Mouse (Mus musculus): ENCODE measurements at regions not wholly inside any gene's neighbourhood (a gene's known extent, or its start where the extent isn't known, plus 50 kb on each side); places are given as distances from the start of the nearest gene placed in this dataset.
A peak's percentile ranks its signal among the peaks of the same experiment; 100 is the strongest.

DNA sequence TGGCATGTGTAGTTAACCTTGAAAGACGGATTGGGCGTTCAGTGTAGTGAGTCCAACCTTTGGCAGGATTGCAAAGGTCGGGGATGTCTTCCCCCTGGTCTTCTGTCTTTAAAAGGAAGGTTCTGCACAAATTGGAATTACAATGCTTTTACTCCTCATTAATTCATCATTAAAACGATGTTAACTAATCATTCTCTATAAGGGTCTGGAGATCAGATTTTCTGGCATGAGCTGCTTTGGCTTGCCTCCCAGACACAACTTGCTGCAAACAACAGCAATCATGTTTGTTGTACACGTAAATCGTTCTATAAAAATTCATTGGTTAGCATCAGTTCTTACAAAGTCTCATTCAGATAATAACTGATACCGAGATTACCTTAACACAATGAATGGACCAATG, 315.9 kb downstream of the Tfec start:
- DNase-seq (ENCODE audit: low spot score in 2 of 2), result no peak
- intact Hi-C loops (cut with DNase I), result no loop called here

GRCm38 (mm10) chr6:16581801-16582200, 316.4 kb downstream of the Tfec start:
- intact Hi-C loops (cut with DNase I), result no loop called here
- no peak for DNase-seq (ENCODE audit: low spot score in 2 of 2)

- intact Hi-C loops (cut with DNase I), result no loop called here
- DNase-seq (ENCODE audit: low spot score in 2 of 2), result no peak
These were observed 322.4 kb downstream of the Tfec start for GRCm38 (mm10) chr6:16575875-16576274.

DNA sequence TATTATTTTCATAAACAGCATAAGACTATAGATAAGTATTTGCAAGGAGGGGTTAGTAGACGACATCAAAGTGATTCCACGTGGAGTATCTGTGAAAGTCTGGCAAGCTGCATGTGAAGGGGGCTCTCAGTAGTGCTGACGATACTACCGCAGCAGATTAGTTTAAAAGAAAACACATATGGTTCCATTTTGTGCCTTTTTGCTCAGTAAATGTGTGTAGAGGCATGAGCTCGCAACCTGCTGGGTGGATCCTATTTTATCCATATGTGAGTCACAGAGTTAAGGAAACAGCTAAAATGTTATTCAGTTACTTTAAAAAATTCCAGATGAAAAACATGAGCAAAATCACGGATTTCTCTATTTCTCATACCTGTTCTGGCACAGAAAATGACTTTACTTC, 325.4 kb downstream of the Tfec start:
- intact Hi-C loops (cut with DNase I), result no loop called here
- peak in 1 of 2 experiments; percentile 15 for DNase-seq (ENCODE audit: low spot score in 2 of 2)

- intact Hi-C loops (cut with DNase I), result no loop called here
- DNase-seq (ENCODE audit: low spot score in 2 of 2), result no peak
These were observed 346.1 kb downstream of the Tfec start for GRCm38 (mm10) chr6:16551945-16552673.

- DNase-seq (ENCODE audit: low spot score in 2 of 2), result no peak
- intact Hi-C loops (cut with DNase I), result no loop called here
These were observed 347.1 kb downstream of the Tfec start for GRCm38 (mm10) chr6:16551131-16551530.

DNA sequence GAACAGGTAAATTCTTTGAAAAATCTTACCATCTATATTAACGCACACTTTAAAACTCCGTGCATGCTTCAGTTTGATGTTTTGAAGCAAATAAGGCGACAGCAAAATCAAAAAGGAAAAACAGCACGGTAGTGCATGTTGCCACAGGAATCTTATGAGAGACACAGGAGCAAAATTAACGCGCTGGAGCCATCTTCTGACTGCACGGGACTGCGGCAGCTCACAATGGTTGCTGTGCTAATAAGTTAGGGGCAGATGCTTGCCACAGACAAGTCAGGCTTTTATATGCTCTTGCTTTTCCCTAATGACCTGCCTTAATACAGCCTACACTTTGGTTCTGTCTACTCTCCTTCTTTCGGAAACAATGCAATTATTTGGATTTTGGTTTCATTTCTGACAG, 347.8 kb downstream of the Tfec start:
- DNase-seq (ENCODE audit: low spot score in 2 of 2), result peak; percentile 7 to 42
- intact Hi-C loops (cut with DNase I), result no loop called here

- no peak for DNase-seq (ENCODE audit: low spot score in 2 of 2)
- intact Hi-C loops (cut with DNase I), result no loop called here
These were observed 384.2 kb downstream of the Tfec start for GRCm38 (mm10) chr6:16514054-16514453.

DNA sequence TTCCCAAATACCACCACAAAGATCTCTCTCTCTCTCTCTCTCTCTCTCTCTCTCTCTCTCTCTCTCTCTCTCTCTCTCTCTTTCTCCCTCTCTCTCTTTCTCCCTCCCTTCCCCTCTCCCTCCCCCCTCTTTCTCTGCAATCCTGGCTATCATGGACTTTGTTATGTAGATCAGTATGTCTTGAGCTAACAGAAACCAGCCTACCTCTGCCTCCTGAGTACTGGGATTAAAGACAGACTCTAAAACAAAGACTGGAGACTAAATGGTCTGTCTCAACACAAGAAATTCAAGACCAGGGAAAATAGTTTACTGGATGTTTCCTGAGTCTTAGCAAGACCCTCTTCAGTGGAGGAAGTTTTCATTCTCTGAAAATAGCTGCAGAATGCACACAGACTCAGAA, 384.7 kb downstream of the Tfec start:
- intact Hi-C loops (cut with DNase I), result no loop called here
- no peak for DNase-seq (ENCODE audit: low spot score in 2 of 2)

GRCm38 (mm10) chr6:16503836-16504235, 394.4 kb downstream of the Tfec start:
- DNase-seq (ENCODE audit: low spot score in 2 of 2), result no peak
- intact Hi-C loops (cut with DNase I), result no loop called here

DNA sequence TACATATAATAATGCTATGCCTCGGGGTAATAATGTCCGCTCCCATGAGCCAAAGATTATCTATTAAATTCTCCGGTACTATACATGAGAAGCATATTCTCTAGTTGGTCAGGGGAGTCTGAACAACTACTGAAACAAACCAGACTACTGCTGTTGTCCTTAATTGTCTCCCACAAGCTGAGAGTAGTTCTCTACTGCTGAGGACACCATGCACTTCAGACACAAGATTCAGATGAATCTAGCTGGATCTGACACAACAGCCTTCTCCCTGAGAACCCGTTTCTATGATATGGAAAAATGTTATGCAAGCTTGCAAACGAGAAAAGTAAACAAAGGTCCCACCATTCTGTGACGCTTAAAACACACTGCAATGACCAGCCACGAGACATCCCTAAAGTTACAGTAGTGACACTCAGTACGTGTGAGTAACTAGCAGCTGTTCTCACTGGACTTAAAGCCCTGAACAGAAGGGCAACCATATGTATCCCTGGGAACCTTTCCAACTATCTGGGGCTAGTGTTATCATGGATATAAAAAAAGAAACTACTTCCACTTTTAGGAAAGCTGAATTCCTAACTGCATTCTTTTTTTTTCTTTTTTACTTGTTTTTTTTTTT, 411.1 kb downstream of the Tfec start:
- intact Hi-C loops (cut with DNase I), result no loop called here
- peak; percentile 26 to 57 for DNase-seq (ENCODE audit: low spot score in 2 of 2)

GRCm38 (mm10) chr6:16483295-16483694, 414.9 kb downstream of the Tfec start:
- intact Hi-C loops (cut with DNase I), result no loop called here
- DNase-seq (ENCODE audit: low spot score in 2 of 2), result no peak

GRCm38 (mm10) chr6:16468693-16469375, 429.4 kb downstream of the Tfec start:
- DNase-seq (ENCODE audit: low spot score in 2 of 2), result no peak
- intact Hi-C loops (cut with DNase I), result no loop called here

- intact Hi-C loops (cut with DNase I), result no loop called here
- no peak for DNase-seq (ENCODE audit: low spot score in 2 of 2)
These were observed 440.0 kb downstream of the Tfec start for GRCm38 (mm10) chr6:16458279-16458678.

Measured in left cerebral cortex, postnatal 36 days (tissue).